8 mouse cellular contexts compared by ENCODE assay signal in genomic region chr4:117120052-117120444, GRCm38 (mm10). TPM values are rescaled to one million over a fixed set of nuclear protein-coding genes. Genes with fewer than 3 reads are reported as not detected.
A peak's percentile ranks its signal among the peaks of the same experiment; 100 is the strongest.
DNase-seq lines count a peak whose midpoint lies in the region; ATAC-seq and TF ChIP-seq lines count a peak whose summit lies in the region.

No protein-coding gene starts in this region.

- H3K4me2 ChIP-seq in heart, embryonic 11.5 days: peak overlapping the region; percentile 100
- peak overlapping the region; percentile 99 for H3K4me2 ChIP-seq in forebrain, embryonic 13.5 days
- H3K4me2 ChIP-seq in liver, embryonic 14.5 days (ENCODE audit: low read depth): peak overlapping the region; percentile 99

- peaks cover 30% of the 10 kb centered on the region for H3K79me2 ChIP-seq in C2C12 (ENCODE audit: control insufficient read depth, insufficient read depth)

- TF ChIP-seq CTCF in C2C12 (IDR thresholded peaks at IDR 0.05; ENCODE audit: control insufficient read depth, insufficient read depth, insufficient read length): no peak
- TF ChIP-seq CTCF in liver, embryonic 14.5 days (IDR thresholded peaks at IDR 0.05; ENCODE audit: low read depth): no peak

- no peak for ATAC-seq in heart, embryonic 11.5 days (replicated peaks; ENCODE audit: insufficient number of reproducible peaks, low FRiP score, low TSS enrichment)
- ATAC-seq in forebrain, embryonic 13.5 days: peak; percentile 25
- no peak for ATAC-seq in liver, embryonic 14.5 days (ENCODE audit: insufficient read depth)

- H3K4me3 ChIP-seq in heart, embryonic 11.5 days (ENCODE audit: low read depth, low read length): peak overlapping the region; percentile 54
- peak overlapping the region; percentile 26 for H3K4me3 ChIP-seq in C2C12 (ENCODE audit: insufficient read depth, poor library complexity, severe bottlenecking)
- H3K4me3 ChIP-seq in forebrain, embryonic 13.5 days: peak overlapping the region; percentile 53
- peak overlapping the region; percentile 81 to 89 for H3K4me3 ChIP-seq in liver, embryonic 14.5 days (ENCODE audit: insufficient read depth in 1 of 2, low read depth in 2 of 2, low read length in 2 of 2)

- no peak for TF ChIP-seq EP300 in liver, embryonic 14.5 days (IDR thresholded peaks at IDR 0.05; ENCODE audit: low read depth)

- 6% methylated on average over 10 of the region's 10 CpGs for WGBS in heart, embryonic 11.5 days (ENCODE audit: insufficient replicate concordance)
- 7% methylated on average over 10 of the region's 10 CpGs for WGBS in forebrain, embryonic 13.5 days
- WGBS in liver, embryonic 14.5 days (ENCODE audit: insufficient replicate concordance): 4% methylated on average over 10 of the region's 10 CpGs

- H3K9ac ChIP-seq in heart, embryonic 11.5 days (ENCODE audit: low read depth, low read length): peak overlapping the region; percentile 83
- peak overlapping the region; percentile 74 for H3K9ac ChIP-seq in forebrain, embryonic 13.5 days
- H3K9ac ChIP-seq in liver, embryonic 14.5 days (replicated peaks): peak overlapping the region; percentile 74

- peaks cover 11% of the 10 kb centered on the region; the same call in 1 of the 2 replicates for H3K4me1 ChIP-seq in heart, embryonic 11.5 days (ENCODE audit: control insufficient read depth, insufficient read depth, low read length)
- H3K4me1 ChIP-seq in forebrain, embryonic 13.5 days: peaks cover 16% of the 10 kb centered on the region
- peaks cover 12 to 18% of the 10 kb centered on the region in 2 experiments for H3K4me1 ChIP-seq in liver, embryonic 14.5 days (replicated peaks; ENCODE audit: control insufficient read depth in 2 of 2, insufficient read depth in 2 of 2, low read length in 1 of 2)

- H3K36me3 ChIP-seq in heart, embryonic 11.5 days (ENCODE audit: control insufficient read depth, insufficient read depth, low read length): no peaks in the 10 kb centered on the region
- peaks cover 18% of the 10 kb centered on the region for H3K36me3 ChIP-seq in C2C12 (ENCODE audit: control insufficient read depth, insufficient read depth)
- H3K36me3 ChIP-seq in forebrain, embryonic 13.5 days (ENCODE audit: poor library complexity, severe bottlenecking): no peaks in the 10 kb centered on the region
- H3K36me3 ChIP-seq in liver, embryonic 14.5 days (replicated peaks; ENCODE audit: control insufficient read depth, insufficient read depth, low read depth): no peaks in the 10 kb centered on the region

- DNase-seq in heart, postnatal 4 days: no peak
- DNase-seq in liver, embryonic 14.5 days (ENCODE audit: low read depth in 3 of 3, low spot score in 3 of 3): no peak
- no peak for DNase-seq in frontal cortex, adult 2 months (ENCODE audit: extremely low spot score in 1 of 2, low spot score in 1 of 2)
- no peak for DNase-seq in embryo, embryonic 11 days
- no peak for DNase-seq in urinary bladder, adult 18-20 months (ENCODE audit: low spot score in 2 of 2)

- no peaks in the 10 kb centered on the region for H3K9me3 ChIP-seq in heart, embryonic 11.5 days (replicated peaks; ENCODE audit: control insufficient read depth, low read length)
- no peaks in the 10 kb centered on the region for H3K9me3 ChIP-seq in forebrain, embryonic 13.5 days (replicated peaks)
- H3K9me3 ChIP-seq in liver, embryonic 14.5 days (ENCODE audit: control insufficient read depth, low read length): no peaks in the 10 kb centered on the region

- no peaks in the 10 kb centered on the region for H3K27me3 ChIP-seq in heart, embryonic 11.5 days (ENCODE audit: control insufficient read depth, insufficient read depth, low read length)
- no peaks in the 10 kb centered on the region for H3K27me3 ChIP-seq in C2C12 (ENCODE audit: control insufficient read depth, insufficient read depth, insufficient read length)
- no peaks in the 10 kb centered on the region for H3K27me3 ChIP-seq in forebrain, embryonic 13.5 days
- no peaks in the 10 kb centered on the region for H3K27me3 ChIP-seq in liver, embryonic 14.5 days (ENCODE audit: control insufficient read depth, insufficient read depth, low read length)

- H3ac ChIP-seq in C2C12 (ENCODE audit: control insufficient read depth, insufficient read length, low read depth): peak overlapping the region; percentile 62

- H3K79me3 ChIP-seq in C2C12 (ENCODE audit: low read depth): peaks cover 8% of the 10 kb centered on the region

- H3K27ac ChIP-seq in heart, embryonic 11.5 days (ENCODE audit: low read depth, low read length): peak overlapping the region; percentile 89
- H3K27ac ChIP-seq in forebrain, embryonic 13.5 days: peak overlapping the region; percentile 84
- peak overlapping the region; percentile 60 for H3K27ac ChIP-seq in liver, embryonic 14.5 days

TF ChIP-seq in C2C12, 6 proteins besides CTCF, POLR2A, EP300 and RAD21:
- TF ChIP-seq MYOG (IDR thresholded peaks at IDR 0.05; ENCODE audit: control insufficient read depth, extremely low read depth, insufficient read length): no peak
- no peak for TF ChIP-seq USF1 (IDR thresholded peaks at IDR 0.05; ENCODE audit: low read depth)
- TF ChIP-seq FOSL1 (IDR thresholded peaks at IDR 0.05; ENCODE audit: insufficient read depth, low read length, poor library complexity, severe bottlenecking): no peak
- no peak for TF ChIP-seq CEBPB (IDR thresholded peaks at IDR 0.05; ENCODE audit: low read depth)
- no peak for TF ChIP-seq MYOD1 (IDR thresholded peaks at IDR 0.05; ENCODE audit: control insufficient read depth, insufficient read length, low read depth)
- TF ChIP-seq MAX (IDR thresholded peaks at IDR 0.05): no peak
TF ChIP-seq in C2C12: peak in this region for 0.

RNA-seq across cellular contexts. Expression of gene Btbd19, which starts 5.5 kb away (rescaled TPM):
- polyA plus RNA-seq in heart, embryonic 11.5 days (2014; fragmentation: Nextera tagmentation; extraction: Ambion mirVana): 2.2 and 4.0 TPM in 2 replicates
- 1 to 10 TPM; 4.6 to 5.9 TPM for total RNA-seq in heart, postnatal 4 days (2021)
- 23.7 TPM for polyA plus RNA-seq in C2C12 (2012; fragmentation: generic; extraction: Trizol)
- polyA plus RNA-seq in forebrain, embryonic 13.5 days (2015; fragmentation: Nextera tagmentation; extraction: Ambion mirVana): 3.1 and 3.9 TPM in 2 replicates
- 2.7 and 2.9 TPM in 2 replicates for polyA plus RNA-seq in liver, embryonic 14.5 days (2012; rRNA removed)
- polyA plus RNA-seq in liver, embryonic 14.5 days (2014; fragmentation: Nextera tagmentation; extraction: Ambion mirVana): 2.3 and 2.5 TPM in 2 replicates
- 21.9 and 25.6 TPM in 2 replicates for polyA plus RNA-seq in frontal cortex, adult 2 months (2012; rRNA removed)

RNA-seq across cellular contexts. Expression of gene Tctex1d4, which starts 6.5 kb away (rescaled TPM):
- polyA plus RNA-seq in heart, embryonic 11.5 days (2014; fragmentation: Nextera tagmentation; extraction: Ambion mirVana): not detected in 2 replicates
- not detected for total RNA-seq in heart, postnatal 4 days (2021)
- 0.12 TPM for polyA plus RNA-seq in C2C12 (2012; fragmentation: generic; extraction: Trizol)
- polyA plus RNA-seq in forebrain, embryonic 13.5 days (2015; fragmentation: Nextera tagmentation; extraction: Ambion mirVana): 0.40 TPM in 1 of 2 replicates, not detected in the other
- polyA plus RNA-seq in liver, embryonic 14.5 days (2012; rRNA removed): not detected in 2 replicates
- not detected in 2 replicates for polyA plus RNA-seq in liver, embryonic 14.5 days (2014; fragmentation: Nextera tagmentation; extraction: Ambion mirVana)
- polyA plus RNA-seq in frontal cortex, adult 2 months (2012; rRNA removed): 0.15 and 0.32 TPM in 2 replicates

RNA-seq across cellular contexts. Expression of gene Plk3, which starts 13.7 kb away (rescaled TPM):
- polyA plus RNA-seq in heart, embryonic 11.5 days (2014; fragmentation: Nextera tagmentation; extraction: Ambion mirVana): 0.99 and 1.3 TPM in 2 replicates
- 1 to 10 TPM; 5.0 to 5.8 TPM for total RNA-seq in heart, postnatal 4 days (2021)
- polyA plus RNA-seq in C2C12 (2012; fragmentation: generic; extraction: Trizol): 15.2 TPM
- polyA plus RNA-seq in forebrain, embryonic 13.5 days (2015; fragmentation: Nextera tagmentation; extraction: Ambion mirVana): 11.4 and 12.0 TPM in 2 replicates
- polyA plus RNA-seq in liver, embryonic 14.5 days (2012; rRNA removed): 1.7 and 2.0 TPM in 2 replicates
- polyA plus RNA-seq in liver, embryonic 14.5 days (2014; fragmentation: Nextera tagmentation; extraction: Ambion mirVana): 1.1 TPM in 2 replicates
- polyA plus RNA-seq in frontal cortex, adult 2 months (2012; rRNA removed): 11.2 and 15.6 TPM in 2 replicates

RNA-seq across cellular contexts. Expression of gene Ptch2, which starts 24.2 kb away (rescaled TPM):
- polyA plus RNA-seq in heart, embryonic 11.5 days (2014; fragmentation: Nextera tagmentation; extraction: Ambion mirVana): 2.2 and 2.4 TPM in 2 replicates
- total RNA-seq in heart, postnatal 4 days (2021): 1 to 10 TPM; 4.0 to 5.0 TPM
- 0.20 TPM for polyA plus RNA-seq in C2C12 (2012; fragmentation: generic; extraction: Trizol)
- 4.0 and 5.8 TPM in 2 replicates for polyA plus RNA-seq in forebrain, embryonic 13.5 days (2015; fragmentation: Nextera tagmentation; extraction: Ambion mirVana)
- 0.61 and 0.84 TPM in 2 replicates for polyA plus RNA-seq in liver, embryonic 14.5 days (2012; rRNA removed)
- 0.52 and 0.55 TPM in 2 replicates for polyA plus RNA-seq in liver, embryonic 14.5 days (2014; fragmentation: Nextera tagmentation; extraction: Ambion mirVana)
- 2.7 and 2.9 TPM in 2 replicates for polyA plus RNA-seq in frontal cortex, adult 2 months (2012; rRNA removed)

RNA-seq across cellular contexts. Expression of gene Rps8, which starts 36.0 kb away (rescaled TPM):
- 764 and 894 TPM in 2 replicates for polyA plus RNA-seq in heart, embryonic 11.5 days (2014; fragmentation: Nextera tagmentation; extraction: Ambion mirVana)
- total RNA-seq in heart, postnatal 4 days (2021): 100 to 1,000 TPM; 952 to 961 TPM
- 3,482 TPM for polyA plus RNA-seq in C2C12 (2012; fragmentation: generic; extraction: Trizol)
- 667 and 710 TPM in 2 replicates for polyA plus RNA-seq in forebrain, embryonic 13.5 days (2015; fragmentation: Nextera tagmentation; extraction: Ambion mirVana)
- polyA plus RNA-seq in liver, embryonic 14.5 days (2012; rRNA removed): 908 and 935 TPM in 2 replicates
- polyA plus RNA-seq in liver, embryonic 14.5 days (2014; fragmentation: Nextera tagmentation; extraction: Ambion mirVana): 901 and 915 TPM in 2 replicates
- polyA plus RNA-seq in frontal cortex, adult 2 months (2012; rRNA removed): 496 and 568 TPM in 2 replicates

Comparison
In these comparisons a context has a peak if more than half of its experiments do, and no peak if none do; other contexts are left out.
1. H3K4me3 ChIP-seq: peak in every context shown above with its lines; median percentile 85 in liver, embryonic 14.5 days; 54 in heart, embryonic 11.5 days; 53 in forebrain, embryonic 13.5 days; 26 in C2C12.